Mouse (Mus musculus) ES-CJ7 (cell line): Measurements from ENCODE around the gene Kcna6.
A peak's percentile ranks its signal among the peaks of the same experiment; 100 is the strongest.

Source experiments
- DNase-seq: peaks from one replicate; pipeline ENCODE4 v3.0.0; 2011; ENCODE audit warnings: low read depth, low spot score

Gene Kcna6

DNA sequence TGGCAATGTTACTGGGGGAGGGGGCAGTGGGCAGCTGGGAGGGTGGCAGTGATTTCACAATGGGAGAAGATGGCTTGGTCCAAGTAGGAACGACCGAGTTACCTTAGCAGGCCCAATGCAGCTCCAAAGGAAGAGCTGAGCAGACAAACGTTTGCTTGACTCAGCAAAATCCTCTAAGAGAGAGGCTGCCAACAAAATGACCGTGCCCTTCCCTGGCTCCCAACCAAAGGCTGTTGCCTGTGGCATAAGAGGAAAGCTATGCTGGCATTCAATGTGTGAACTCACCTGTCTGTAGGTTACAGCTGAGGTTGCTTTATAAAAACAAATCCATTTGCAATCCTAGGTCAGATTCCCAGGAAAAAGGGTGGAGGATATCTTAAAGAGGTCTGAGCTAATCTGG, 3.5 kb downstream of the Kcna6 start:
- no peak for DNase-seq

DNA sequence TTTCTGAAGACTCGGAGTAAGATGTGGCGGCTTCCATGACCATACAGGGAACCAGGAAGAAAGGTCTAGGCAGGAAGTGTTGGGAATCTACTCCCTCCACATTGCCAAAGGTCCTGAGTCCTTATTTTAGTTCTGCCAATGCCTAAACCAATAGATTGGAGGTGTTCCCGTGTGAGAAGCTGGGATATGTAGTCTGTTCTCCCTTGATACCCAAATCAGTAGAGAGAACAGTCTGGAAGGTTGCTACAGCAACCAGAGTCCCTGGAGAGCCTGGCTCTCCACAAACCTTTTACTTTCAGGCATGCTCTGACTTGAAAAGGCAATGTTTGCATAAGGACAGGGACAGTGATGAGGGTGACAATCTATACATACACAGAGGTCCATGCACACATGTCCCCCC, 4.7 kb downstream of the Kcna6 start:
- DNase-seq = no peak

DNA sequence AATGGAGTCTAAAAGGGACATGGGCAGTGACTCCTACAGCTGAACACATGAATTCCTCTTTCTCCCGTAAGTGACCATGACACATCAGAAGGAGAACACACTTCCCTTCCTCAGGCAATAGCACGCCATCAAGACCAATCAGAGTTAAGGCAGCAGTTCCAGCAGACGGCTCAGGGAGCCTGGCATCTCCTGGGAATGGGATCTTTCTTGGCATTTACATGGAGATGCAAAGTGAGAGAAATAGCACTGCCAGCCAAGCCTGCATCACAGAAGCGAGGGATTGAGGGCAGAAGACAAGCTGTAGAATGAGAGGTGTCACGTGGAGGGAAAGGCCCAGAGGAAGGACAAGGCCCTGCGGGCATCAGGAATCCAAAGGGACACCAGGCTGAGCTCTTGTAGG, 7.8 kb downstream of the Kcna6 start:
- DNase-seq = no peak

GRCm38 (mm10) chr6:126728803-126729202, 11.7 kb downstream of the Kcna6 start:
- no peak for DNase-seq

GRCm38 (mm10) chr6:126718423-126719087, 21.9 kb downstream of the Kcna6 start:
- no peak for DNase-seq

DNA sequence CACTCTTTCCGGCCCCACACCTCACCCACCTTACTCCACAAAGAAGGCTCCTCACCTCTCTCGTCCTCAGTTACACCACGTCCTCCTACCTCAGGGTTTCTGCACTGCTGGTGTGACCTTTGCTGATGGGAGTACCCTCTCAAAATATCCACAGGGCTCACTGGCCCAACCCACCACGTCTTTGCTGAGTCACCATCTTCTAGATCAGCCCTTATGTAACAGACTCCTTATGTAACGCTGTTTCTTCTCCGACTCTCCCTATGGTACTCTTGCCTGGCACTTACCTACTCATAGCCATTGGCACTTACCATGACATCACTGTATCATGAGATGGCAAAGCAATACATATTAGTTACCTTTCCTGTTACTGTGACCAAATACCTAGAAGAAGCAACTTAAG, 27.9 kb downstream of the Kcna6 start:
- DNase-seq = no peak

GRCm38 (mm10) chr6:126705936-126706335, 34.5 kb downstream of the Kcna6 start:
- DNase-seq = no peak

DNA sequence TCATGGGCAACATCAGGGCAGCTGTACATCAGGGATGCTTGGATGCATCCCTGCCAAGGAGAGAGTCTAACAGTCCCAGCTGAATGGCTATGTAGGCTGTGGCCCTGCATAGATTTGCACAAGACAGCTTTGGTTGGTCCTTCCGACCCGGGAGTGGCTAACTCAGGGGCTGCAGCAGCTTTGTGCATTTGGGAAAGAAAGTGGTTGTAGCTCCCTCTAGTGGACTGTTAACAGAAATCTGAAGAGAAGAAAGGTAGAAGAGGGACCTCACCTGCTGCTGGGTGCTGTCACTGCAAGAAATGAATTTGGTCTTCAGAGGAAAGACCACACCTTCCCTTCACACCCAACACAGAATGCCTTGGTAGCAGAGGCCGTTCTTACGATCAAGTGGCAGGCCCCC, 36.0 kb downstream of the Kcna6 start:
- peak; percentile 84 for DNase-seq

DNA sequence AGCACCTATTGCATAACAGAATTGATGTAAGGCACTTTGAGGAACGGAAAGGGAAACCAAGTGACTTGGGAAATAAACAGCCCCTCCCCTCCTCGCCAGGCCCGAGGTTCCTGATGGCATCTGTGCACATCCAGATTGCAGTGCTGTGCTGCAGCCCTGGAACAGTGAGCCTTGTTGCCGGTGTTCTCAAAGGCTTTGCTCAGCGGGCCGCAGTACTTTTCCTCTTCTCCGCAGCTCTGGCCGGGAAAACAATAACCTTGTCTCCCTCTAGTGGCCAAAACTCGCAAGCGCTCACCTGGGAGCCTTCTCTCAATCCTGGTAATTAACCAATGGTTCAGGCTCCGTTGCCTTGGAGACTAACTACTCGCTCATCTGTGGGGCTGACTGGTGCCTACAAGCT, 38.4 kb downstream of the Kcna6 start:
- peak; percentile 87 for DNase-seq

DNA sequence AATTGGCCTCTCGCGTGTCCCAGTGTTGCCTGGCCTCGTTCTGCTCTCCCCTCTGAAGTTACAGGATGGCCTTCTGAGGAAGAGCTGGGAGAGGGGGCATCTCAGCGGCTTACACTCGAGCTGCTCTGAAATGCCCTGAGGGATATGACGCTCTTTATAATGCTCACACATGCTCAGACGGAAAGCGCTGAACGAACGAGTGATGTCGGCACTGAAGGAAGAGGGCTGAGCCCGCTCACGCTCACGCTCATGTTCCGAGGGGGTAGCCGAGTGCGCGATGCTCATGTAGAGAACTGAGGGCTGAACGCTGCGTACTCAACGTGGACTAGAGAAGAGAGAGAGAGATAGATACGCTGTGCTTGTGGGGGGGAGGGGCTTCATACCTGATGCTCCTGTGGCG, 39.3 kb downstream of the Kcna6 start:
- DNase-seq = no peak

- DNase-seq = no peak
Measured at GRCm38 (mm10) chr6:126699995-126700394, 40.5 kb downstream of the Kcna6 start.

DNA sequence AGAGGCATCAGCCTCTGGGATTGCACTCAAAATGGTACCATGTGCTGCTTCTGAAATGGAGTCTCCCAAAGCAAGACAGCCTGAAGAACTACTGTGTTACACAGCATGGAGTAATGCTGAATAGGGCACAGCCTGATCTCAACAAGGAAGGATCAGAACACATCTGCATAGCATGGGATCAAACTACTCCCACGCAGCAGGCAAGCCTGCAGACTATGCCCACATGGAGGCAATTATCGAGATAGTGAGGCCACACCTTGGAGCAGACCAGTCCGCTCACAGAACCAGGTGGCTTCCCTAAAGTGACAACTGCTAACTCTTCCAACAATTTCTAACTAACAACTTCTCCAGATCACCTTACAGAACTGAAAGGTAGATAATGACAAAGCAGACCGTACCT, 53.4 kb downstream of the Kcna6 start:
- no peak for DNase-seq

- DNase-seq = no peak
Measured at GRCm38 (mm10) chr6:126685135-126685534, 55.3 kb downstream of the Kcna6 start.

- DNase-seq = peak; percentile 48
Measured at GRCm38 (mm10) chr6:126678961-126679360, 61.5 kb downstream of the Kcna6 start.

GRCm38 (mm10) chr6:126667001-126667400, 73.5 kb downstream of the Kcna6 start:
- no peak for DNase-seq

DNA sequence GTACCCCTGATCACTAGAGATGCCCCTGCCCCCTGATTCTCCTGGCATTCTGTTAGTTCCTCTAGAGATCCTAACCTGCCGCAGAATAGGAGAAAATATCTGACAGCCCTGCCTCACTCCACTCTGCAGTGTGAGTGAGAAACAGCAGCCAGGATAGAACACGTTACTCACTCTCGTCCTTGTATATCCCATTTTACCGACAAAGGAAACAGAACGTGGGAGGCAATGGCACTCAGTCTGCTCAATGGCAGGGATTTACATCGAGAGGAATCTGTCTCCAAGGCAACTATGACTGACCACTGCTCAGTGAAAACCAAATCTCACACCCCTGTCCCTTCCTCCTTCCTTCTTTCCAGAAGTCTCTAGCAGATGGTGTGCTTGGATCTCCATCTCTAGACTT, 74.4 kb downstream of the Kcna6 start:
- no peak for DNase-seq

DNA sequence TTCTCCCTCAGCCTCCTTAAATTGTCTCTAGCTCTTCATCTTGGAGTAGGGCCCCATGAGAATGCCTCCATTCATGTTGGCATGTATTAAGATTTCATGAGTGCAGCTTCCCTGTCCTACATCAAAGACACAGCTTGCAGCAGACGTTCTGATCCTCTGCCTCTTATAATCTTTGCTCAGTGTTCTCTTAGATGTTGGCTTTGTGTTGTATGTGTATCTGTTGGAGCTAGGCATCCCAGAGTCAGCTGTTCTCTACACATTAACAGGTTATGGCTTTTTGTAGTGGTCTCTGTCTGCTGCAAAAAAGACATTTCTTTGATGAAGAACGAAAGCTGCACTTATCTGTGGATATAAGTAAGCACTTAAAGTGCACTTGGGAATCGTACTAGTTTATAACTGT, 75.9 kb downstream of the Kcna6 start:
- DNase-seq = no peak
